In the genomic region with DNA sequence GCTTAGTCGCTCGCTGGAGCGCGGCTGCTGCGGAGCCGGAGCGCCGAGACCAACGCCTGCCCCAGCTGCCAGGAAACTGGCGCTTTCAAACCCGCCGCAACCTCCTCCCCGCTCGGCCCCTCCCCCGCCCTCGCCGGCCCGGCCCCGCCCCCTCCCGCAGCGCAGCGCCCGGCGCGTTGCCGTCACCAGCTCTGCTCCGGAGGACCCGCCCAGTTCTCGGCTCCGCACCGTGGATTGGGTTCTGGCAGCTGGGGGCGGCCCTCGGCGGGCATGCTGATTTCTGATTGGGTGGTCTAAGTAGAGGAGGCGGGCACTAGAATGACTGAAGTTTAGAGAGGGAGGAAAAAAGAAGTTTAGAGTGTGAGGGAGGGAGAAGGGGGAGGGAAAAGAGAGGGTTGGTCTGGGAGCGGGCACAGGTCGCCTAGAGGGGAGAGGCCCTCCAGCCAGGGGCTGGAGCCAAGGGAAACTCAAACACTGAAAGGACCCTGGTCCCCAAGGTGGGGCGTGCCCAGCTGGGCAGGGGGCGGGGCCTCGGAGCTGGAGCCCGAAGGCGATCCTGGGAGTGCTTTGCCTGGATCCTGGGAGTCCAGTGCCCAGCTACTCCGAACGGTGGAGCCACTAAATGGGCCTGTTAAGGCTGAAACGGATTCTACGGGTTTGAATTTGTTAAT, we compare ENCODE assay signal across 8 mouse cellular contexts. TPM values are rescaled to one million over a fixed set of nuclear protein-coding genes. Genes with fewer than 3 reads are reported as not detected.
DNase-seq lines count a peak whose midpoint lies in the region; ATAC-seq and TF ChIP-seq lines count a peak whose summit lies in the region.

A gene (minus strand): TSS at position 80 of the 671 bp plus-strand sequence.

- H3K27me3 ChIP-seq in hindbrain, embryonic 10.5 days (ENCODE audit: insufficient read depth, poor library complexity, severe bottlenecking): peaks cover 4% of the 10 kb centered on the region; the same call in 1 of the 2 replicates
- no peaks in the 10 kb centered on the region for H3K27me3 ChIP-seq in lung, postnatal 0 days (replicated peaks; ENCODE audit: insufficient read depth, low read length)

- under 1% methylated on average over 46 of the region's 46 CpGs for WGBS in hindbrain, embryonic 10.5 days
- under 1% methylated on average over 40 of the region's 46 CpGs for WGBS in lung, postnatal 0 days

- peak within 1 kb of the TSS; percentile 89 for H3K4me3 ChIP-seq in hindbrain, embryonic 10.5 days
- peak within 1 kb of the TSS; percentile 85 for H3K4me3 ChIP-seq in lung, postnatal 0 days (ENCODE audit: low read depth, low read length)

- H3K27ac ChIP-seq in hindbrain, embryonic 10.5 days: peak within 1 kb of the TSS; percentile 94
- peak within 1 kb of the TSS; percentile 95 for H3K27ac ChIP-seq in lung, postnatal 0 days (ENCODE audit: low read length)

- DNase-seq in MN1 (ENCODE audit: low spot score): peak; percentile 97
- peak; percentile 98 for DNase-seq in cerebellum, adult 9-10 months
- DNase-seq in hindbrain, embryonic 10.5 days (ENCODE audit: low spot score): peak; percentile 99
- peak; percentile 98 for DNase-seq in layer of hippocampus, adult 9-11 months
- DNase-seq in lung, postnatal 0 days (ENCODE audit: low spot score): peak; percentile 100
- DNase-seq in ovary, postnatal 14 days (ENCODE audit: low spot score): peak; percentile 92
- peak; percentile 98 for DNase-seq in thymus, postnatal 14 days

- peak; percentile 36 for TF ChIP-seq EP300 in lung, postnatal 0 days (IDR thresholded peaks at IDR 0.05)

- H3K36me3 ChIP-seq in hindbrain, embryonic 10.5 days: no peaks in the 10 kb centered on the region
- no peaks in the 10 kb centered on the region for H3K36me3 ChIP-seq in lung, postnatal 0 days (ENCODE audit: insufficient read depth, low read length)

- peak; percentile 97 for ATAC-seq in frontal cortex, adult (ENCODE audit: low TSS enrichment)
- peak; percentile 98 for ATAC-seq in lung, postnatal 0 days

- peak; percentile 56 for TF ChIP-seq CTCF in lung, postnatal 0 days (IDR thresholded peaks at IDR 0.05)

- H3K4me2 ChIP-seq in lung, postnatal 0 days (replicated peaks; ENCODE audit: low read depth, low read length): peak within 1 kb of the TSS; percentile 78

- H3K9me3 ChIP-seq in hindbrain, embryonic 10.5 days: no peaks in the 10 kb centered on the region
- H3K9me3 ChIP-seq in lung, postnatal 0 days (ENCODE audit: low read length): no peaks in the 10 kb centered on the region

- peaks cover 29% of the 10 kb centered on the region for H3K4me1 ChIP-seq in hindbrain, embryonic 10.5 days (replicated peaks)
- H3K4me1 ChIP-seq in lung, postnatal 0 days (ENCODE audit: insufficient read depth, low read depth, low read length): no peaks in the 10 kb centered on the region; the same call in 1 of the 2 replicates

- peak within 1 kb of the TSS; percentile 76 for H3K9ac ChIP-seq in lung, postnatal 0 days (replicated peaks; ENCODE audit: low read depth)

RNA-seq across cellular contexts. Expression of the gene that starts here (rescaled TPM):
- polyA plus RNA-seq in hindbrain, embryonic 10.5 days (2016; fragmentation: Nextera tagmentation; extraction: Ambion mirVana): 3.8 and 5.1 TPM in 2 replicates
- 7.0 and 11.3 TPM in 2 replicates for polyA plus RNA-seq in lung, postnatal 0 days (2015; fragmentation: Nextera tagmentation; extraction: Ambion mirVana)

Comparison
In these comparisons a context has a peak if more than half of its experiments do, and no peak if none do; other contexts are left out.
1. Peak in every context shown above with its lines: DNase-seq, ATAC-seq, H3K4me3 ChIP-seq and H3K27ac ChIP-seq.